Mouse (Mus musculus): Measurements from ENCODE around the gene Cyth4. TPM values are rescaled to one million over a fixed set of nuclear protein-coding genes. Genes with fewer than 3 reads are reported as not detected.

Gene Cyth4
- polyA plus RNA-seq, 1 experiment from 2014 or later, result 14.5 TPM

GRCm38 (mm10) chr15:78557693-78558535 lies 38.9 kb upstream of the Cyth4 start:
- no peak overlapping the region for H3K27ac ChIP-seq (ENCODE audit: low read length)
- TF ChIP-seq CTCF (IDR thresholded peaks at IDR 0.05) (no peak), EP300 (IDR thresholded peaks at IDR 0.05) (no peak)
- H3K4me1 ChIP-seq (ENCODE audit: insufficient read depth, low read depth, low read length), result no peaks in the 10 kb centered on the region
- no peak overlapping the region for H3K4me3 ChIP-seq (ENCODE audit: low read depth, low read length)
- no peaks in the 10 kb centered on the region for H3K9me3 ChIP-seq (ENCODE audit: low read length)
- ATAC-seq (no peak), DNase-seq (ENCODE audit: low spot score) (no peak)
- H3K4me2 ChIP-seq (replicated peaks; ENCODE audit: low read depth, low read length), result no peak overlapping the region
- no peaks in the 10 kb centered on the region for H3K36me3 ChIP-seq (ENCODE audit: insufficient read depth, low read length)
- no peaks in the 10 kb centered on the region for H3K27me3 ChIP-seq (replicated peaks; ENCODE audit: insufficient read depth, low read length)
- H3K9ac ChIP-seq (replicated peaks; ENCODE audit: low read depth), result no peak overlapping the region
- WGBS, result 45% methylated on average over 10 of the region's 10 CpGs

GRCm38 (mm10) chr15:78559141-78559979 lies 37.5 kb upstream of the Cyth4 start:
- no peak overlapping the region for H3K27ac ChIP-seq (ENCODE audit: low read length)
- TF ChIP-seq EP300 (IDR thresholded peaks at IDR 0.05) (no peak), CTCF (IDR thresholded peaks at IDR 0.05) (no peak)
- no peaks in the 10 kb centered on the region for H3K36me3 ChIP-seq (ENCODE audit: insufficient read depth, low read length)
- H3K27me3 ChIP-seq (replicated peaks; ENCODE audit: insufficient read depth, low read length), result no peaks in the 10 kb centered on the region
- H3K4me2 ChIP-seq (replicated peaks; ENCODE audit: low read depth, low read length), result no peak overlapping the region
- 61% methylated on average over 11 of the region's 11 CpGs for WGBS
- ATAC-seq (no peak), DNase-seq (ENCODE audit: low spot score) (no peak)
- H3K4me1 ChIP-seq (ENCODE audit: insufficient read depth, low read depth, low read length), result no peaks in the 10 kb centered on the region
- H3K9me3 ChIP-seq (ENCODE audit: low read length), result no peaks in the 10 kb centered on the region
- H3K9ac ChIP-seq (replicated peaks; ENCODE audit: low read depth), result no peak overlapping the region
- H3K4me3 ChIP-seq (ENCODE audit: low read depth, low read length), result no peak overlapping the region

GRCm38 (mm10) chr15:78563344-78563743 lies 33.5 kb upstream of the Cyth4 start:
- no peaks in the 10 kb centered on the region for H3K9me3 ChIP-seq (ENCODE audit: low read length)
- H3K9ac ChIP-seq (replicated peaks; ENCODE audit: low read depth), result no peak overlapping the region
- DNase-seq (ENCODE audit: low spot score), result no peak
- 87% methylated on average over 3 of the region's 3 CpGs for WGBS
- no peaks in the 10 kb centered on the region for H3K27me3 ChIP-seq (replicated peaks; ENCODE audit: insufficient read depth, low read length)
- no peak for ATAC-seq
- no peak for TF ChIP-seq CTCF (IDR thresholded peaks at IDR 0.05)
- TF ChIP-seq EP300 (IDR thresholded peaks at IDR 0.05), result no peak
- H3K27ac ChIP-seq (ENCODE audit: low read length), result no peak overlapping the region
- H3K36me3 ChIP-seq (ENCODE audit: insufficient read depth, low read length), result no peaks in the 10 kb centered on the region
- H3K4me2 ChIP-seq (replicated peaks; ENCODE audit: low read depth, low read length), result no peak overlapping the region
- H3K4me3 ChIP-seq (ENCODE audit: low read depth, low read length), result no peak overlapping the region
- no peaks in the 10 kb centered on the region for H3K4me1 ChIP-seq (ENCODE audit: insufficient read depth, low read depth, low read length)

GRCm38 (mm10) chr15:78563937-78564336 lies 32.9 kb upstream of the Cyth4 start:
- no peaks in the 10 kb centered on the region for H3K9me3 ChIP-seq (ENCODE audit: low read length)
- no peaks in the 10 kb centered on the region for H3K4me1 ChIP-seq (ENCODE audit: insufficient read depth, low read depth, low read length)
- H3K9ac ChIP-seq (replicated peaks; ENCODE audit: low read depth), result no peak overlapping the region
- no peak overlapping the region for H3K4me3 ChIP-seq (ENCODE audit: low read depth, low read length)
- DNase-seq (ENCODE audit: low spot score) (no peak), ATAC-seq (no peak)
- H3K27ac ChIP-seq (ENCODE audit: low read length), result no peak overlapping the region
- no peak overlapping the region for H3K4me2 ChIP-seq (replicated peaks; ENCODE audit: low read depth, low read length)
- TF ChIP-seq EP300 (IDR thresholded peaks at IDR 0.05), result no peak
- no peak for TF ChIP-seq CTCF (IDR thresholded peaks at IDR 0.05)
- H3K27me3 ChIP-seq (replicated peaks; ENCODE audit: insufficient read depth, low read length), result no peaks in the 10 kb centered on the region
- no peaks in the 10 kb centered on the region for H3K36me3 ChIP-seq (ENCODE audit: insufficient read depth, low read length)
- WGBS, result 73% methylated on average over 5 of the region's 5 CpGs

- no peak overlapping the region for H3K27ac ChIP-seq (ENCODE audit: low read length)
- H3K4me2 ChIP-seq (replicated peaks; ENCODE audit: low read depth, low read length), result no peak overlapping the region
- WGBS, result 60% methylated on average over 11 of the region's 11 CpGs
- no peak overlapping the region for H3K4me3 ChIP-seq (ENCODE audit: low read depth, low read length)
- no peak overlapping the region for H3K9ac ChIP-seq (replicated peaks; ENCODE audit: low read depth)
- no peak for TF ChIP-seq EP300 (IDR thresholded peaks at IDR 0.05)
- TF ChIP-seq CTCF (IDR thresholded peaks at IDR 0.05), result no peak
- H3K4me1 ChIP-seq (ENCODE audit: insufficient read depth, low read depth, low read length), result no peaks in the 10 kb centered on the region
- no peak for DNase-seq (ENCODE audit: low spot score)
- H3K36me3 ChIP-seq (ENCODE audit: insufficient read depth, low read length), result no peaks in the 10 kb centered on the region
- ATAC-seq, result no peak
- H3K9me3 ChIP-seq (ENCODE audit: low read length), result no peaks in the 10 kb centered on the region
- no peaks in the 10 kb centered on the region for H3K27me3 ChIP-seq (replicated peaks; ENCODE audit: insufficient read depth, low read length)
Measured at GRCm38 (mm10) chr15:78564764-78565435, 31.9 kb upstream of the Cyth4 start.

- no peak for ATAC-seq
- no peaks in the 10 kb centered on the region for H3K4me1 ChIP-seq (ENCODE audit: insufficient read depth, low read depth, low read length)
- no peak overlapping the region for H3K27ac ChIP-seq (ENCODE audit: low read length)
- H3K9ac ChIP-seq (replicated peaks; ENCODE audit: low read depth), result no peak overlapping the region
- H3K27me3 ChIP-seq (replicated peaks; ENCODE audit: insufficient read depth, low read length), result no peaks in the 10 kb centered on the region
- H3K4me2 ChIP-seq (replicated peaks; ENCODE audit: low read depth, low read length), result no peak overlapping the region
- no peaks in the 10 kb centered on the region for H3K9me3 ChIP-seq (ENCODE audit: low read length)
- WGBS, result 67% methylated on average over 9 of the region's 9 CpGs
- H3K36me3 ChIP-seq (ENCODE audit: insufficient read depth, low read length), result no peaks in the 10 kb centered on the region
- DNase-seq (ENCODE audit: low spot score), result no peak
- TF ChIP-seq EP300 (IDR thresholded peaks at IDR 0.05) (no peak), CTCF (IDR thresholded peaks at IDR 0.05) (no peak)
- no peak overlapping the region for H3K4me3 ChIP-seq (ENCODE audit: low read depth, low read length)
Measured at GRCm38 (mm10) chr15:78567608-78568120, 29.2 kb upstream of the Cyth4 start.
